Mouse (Mus musculus): Measurements from ENCODE around the gene Gm20696. TPM values are rescaled to one million over a fixed set of nuclear protein-coding genes. Genes with fewer than 3 reads are reported as not detected.

Gene Gm20696
- polyA plus RNA-seq, 1 experiment from 2014 or later: 6.5 TPM

DNA sequence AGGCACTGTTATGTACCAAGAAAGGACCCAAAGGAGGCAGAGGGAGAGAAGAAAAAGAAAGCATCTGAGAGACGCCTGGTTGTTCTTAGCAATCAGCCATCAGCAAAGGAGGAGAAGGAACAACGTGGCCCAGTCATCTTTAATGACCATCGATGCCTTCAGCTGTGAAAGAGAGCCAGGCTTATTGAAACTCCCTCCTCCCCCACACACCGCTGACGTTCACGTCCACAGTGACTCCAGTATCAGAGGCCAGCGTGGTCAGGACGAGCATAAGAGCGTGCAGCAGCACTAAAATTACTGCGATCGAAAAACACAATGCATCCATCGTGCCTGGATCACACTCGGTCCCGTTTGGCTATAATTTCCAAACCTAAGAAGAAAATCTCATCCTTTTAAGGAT, 367.4 kb downstream of the Gm20696 start:
- H3K9ac ChIP-seq: no peak overlapping the region
- ATAC-seq (ENCODE audit: low FRiP score, low read depth): no peak
- no peak overlapping the region for H3K4me2 ChIP-seq (replicated peaks)
- H3K27ac ChIP-seq: no peak overlapping the region
- 0 out of 2 replicates have a peak, but pooled peaks cover 3% of the 10 kb centered on the region for H3K27me3 ChIP-seq
- 81% methylated on average over 14 of the region's 14 CpGs for WGBS
- no peaks in the 10 kb centered on the region for H3K9me3 ChIP-seq
- no peaks in the 10 kb centered on the region for H3K36me3 ChIP-seq
- H3K4me1 ChIP-seq: peaks cover 23% of the 10 kb centered on the region
- H3K4me3 ChIP-seq: no peak overlapping the region

DNA sequence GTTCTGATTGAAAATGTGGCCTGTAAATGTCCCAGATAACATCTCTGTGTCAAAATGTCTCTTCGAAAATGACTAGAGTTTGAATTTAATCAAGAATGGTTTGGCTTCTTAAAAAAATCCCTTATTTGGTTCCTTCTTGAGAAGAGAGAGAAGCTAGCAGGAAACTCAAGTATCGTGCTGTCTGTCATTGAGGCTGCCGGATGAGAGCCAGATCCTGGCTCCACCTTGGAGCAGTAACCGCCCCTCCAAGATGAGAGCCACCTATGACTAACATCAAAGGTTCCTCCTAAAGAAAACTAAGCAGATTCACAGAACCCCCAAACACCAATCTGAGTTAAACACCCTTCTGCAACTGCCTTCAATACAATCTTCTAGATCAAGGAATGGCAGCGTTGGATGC, 369.1 kb downstream of the Gm20696 start:
- Histone ChIP-seq H3K4me2 (replicated peaks) (no peak overlapping the region), H3K9me3 (no peaks in the 10 kb centered on the region), H3K36me3 (no peaks in the 10 kb centered on the region), H3K4me3 (no peak overlapping the region), H3K27ac (no peak overlapping the region), H3K9ac (no peak overlapping the region), H3K4me1 (peaks cover 22% of the 10 kb centered on the region), H3K27me3 (no peaks in the 10 kb centered on the region)
- ATAC-seq (ENCODE audit: low FRiP score, low read depth): no peak
- 76% methylated on average over 5 of the region's 5 CpGs for WGBS

DNA sequence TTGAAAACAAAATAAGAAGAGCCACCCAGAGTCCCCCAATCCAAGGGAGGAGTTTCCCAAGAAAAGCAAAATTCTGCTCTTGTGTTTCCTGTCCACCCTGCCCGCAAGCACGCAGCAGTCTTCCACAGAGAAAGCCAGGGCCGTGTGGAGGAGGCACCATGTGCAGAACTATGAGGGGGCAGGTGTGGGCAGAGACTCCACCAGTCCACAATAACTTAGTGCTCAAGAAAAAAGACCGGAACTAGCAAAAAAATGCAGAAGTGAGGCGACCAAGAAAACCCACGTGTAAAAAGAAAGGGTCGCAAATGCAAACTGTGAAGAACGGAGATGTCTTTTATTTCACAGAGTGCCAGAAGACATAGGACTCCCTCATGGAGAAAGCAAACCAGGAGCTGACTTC, 371.1 kb downstream of the Gm20696 start:
- Histone ChIP-seq H3K9me3 (no peaks in the 10 kb centered on the region), H3K27ac (peak overlapping the region; percentile 22; the same call in 1 of the 2 replicates), H3K9ac (no peak overlapping the region), H3K4me2 (replicated peaks) (no peak overlapping the region), H3K4me1 (peaks cover 12% of the 10 kb centered on the region), H3K4me3 (no peak overlapping the region), H3K36me3 (no peaks in the 10 kb centered on the region), H3K27me3 (no peaks in the 10 kb centered on the region)
- WGBS: 75% methylated on average over 8 of the region's 8 CpGs
- no peak for ATAC-seq (ENCODE audit: low FRiP score, low read depth)

GRCm38 (mm10) chr6:99289220-99289619, 377.4 kb downstream of the Gm20696 start:
- Histone ChIP-seq H3K27ac (no peak overlapping the region), H3K9me3 (no peaks in the 10 kb centered on the region), H3K4me1 (peaks cover 8% of the 10 kb centered on the region; the same call in 1 of the 2 replicates), H3K36me3 (no peaks in the 10 kb centered on the region), H3K9ac (no peak overlapping the region), H3K4me2 (replicated peaks) (no peak overlapping the region), H3K4me3 (no peak overlapping the region), H3K27me3 (no peaks in the 10 kb centered on the region)
- no peak for ATAC-seq (ENCODE audit: low FRiP score, low read depth)
- WGBS: 67% methylated on average over 4 of the region's 4 CpGs

DNA sequence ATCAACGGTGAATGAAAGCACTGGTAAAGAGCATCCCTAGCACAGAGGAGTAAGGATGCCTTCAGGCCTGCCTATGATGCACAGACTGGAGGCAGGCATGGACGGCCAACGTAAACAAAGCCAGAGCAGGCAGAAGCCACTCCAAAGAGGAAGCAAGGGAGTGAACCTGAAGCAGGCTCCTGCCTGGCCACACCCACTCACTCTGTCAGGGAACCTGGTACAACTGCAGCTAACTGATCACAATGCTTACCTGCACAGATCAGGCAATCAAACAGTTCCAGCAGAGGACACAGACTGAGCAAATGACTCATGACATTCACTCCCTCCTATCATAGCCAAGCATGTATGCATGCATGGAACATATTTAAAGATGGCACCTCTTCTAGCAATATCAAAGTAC, 381.6 kb downstream of the Gm20696 start:
- H3K4me2 ChIP-seq (replicated peaks): no peak overlapping the region
- no peaks in the 10 kb centered on the region for H3K36me3 ChIP-seq
- H3K4me3 ChIP-seq: no peak overlapping the region
- no peak overlapping the region for H3K9ac ChIP-seq
- ATAC-seq (ENCODE audit: low FRiP score, low read depth): no peak
- peaks cover 9% of the 10 kb centered on the region; the same call in 1 of the 2 replicates for H3K4me1 ChIP-seq
- WGBS: 58% methylated on average over 3 of the region's 3 CpGs
- no peaks in the 10 kb centered on the region for H3K9me3 ChIP-seq
- H3K27me3 ChIP-seq: no peaks in the 10 kb centered on the region
- no peak overlapping the region for H3K27ac ChIP-seq

DNA sequence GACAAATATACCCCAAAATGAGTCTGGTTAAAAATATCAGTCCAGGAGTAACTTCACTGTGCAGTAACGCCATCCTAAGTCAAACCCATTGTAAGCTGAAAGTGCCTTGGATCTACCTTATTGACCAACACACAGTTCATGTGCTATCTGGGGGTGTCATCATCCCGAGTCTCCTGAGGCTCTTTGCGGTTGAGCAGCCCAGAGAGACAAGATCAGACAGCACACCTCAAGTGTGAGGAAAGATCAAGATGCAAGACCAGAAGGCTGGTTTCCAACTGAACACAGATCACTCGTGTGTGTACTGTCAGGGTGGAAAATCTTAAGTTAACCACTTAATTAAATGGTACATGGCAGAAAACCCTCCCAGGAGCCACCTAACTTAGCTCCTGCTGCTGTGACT, 382.6 kb downstream of the Gm20696 start:
- 75% methylated on average over 4 of the region's 4 CpGs for WGBS
- Histone ChIP-seq H3K36me3 (no peaks in the 10 kb centered on the region), H3K27me3 (no peaks in the 10 kb centered on the region)

DNA sequence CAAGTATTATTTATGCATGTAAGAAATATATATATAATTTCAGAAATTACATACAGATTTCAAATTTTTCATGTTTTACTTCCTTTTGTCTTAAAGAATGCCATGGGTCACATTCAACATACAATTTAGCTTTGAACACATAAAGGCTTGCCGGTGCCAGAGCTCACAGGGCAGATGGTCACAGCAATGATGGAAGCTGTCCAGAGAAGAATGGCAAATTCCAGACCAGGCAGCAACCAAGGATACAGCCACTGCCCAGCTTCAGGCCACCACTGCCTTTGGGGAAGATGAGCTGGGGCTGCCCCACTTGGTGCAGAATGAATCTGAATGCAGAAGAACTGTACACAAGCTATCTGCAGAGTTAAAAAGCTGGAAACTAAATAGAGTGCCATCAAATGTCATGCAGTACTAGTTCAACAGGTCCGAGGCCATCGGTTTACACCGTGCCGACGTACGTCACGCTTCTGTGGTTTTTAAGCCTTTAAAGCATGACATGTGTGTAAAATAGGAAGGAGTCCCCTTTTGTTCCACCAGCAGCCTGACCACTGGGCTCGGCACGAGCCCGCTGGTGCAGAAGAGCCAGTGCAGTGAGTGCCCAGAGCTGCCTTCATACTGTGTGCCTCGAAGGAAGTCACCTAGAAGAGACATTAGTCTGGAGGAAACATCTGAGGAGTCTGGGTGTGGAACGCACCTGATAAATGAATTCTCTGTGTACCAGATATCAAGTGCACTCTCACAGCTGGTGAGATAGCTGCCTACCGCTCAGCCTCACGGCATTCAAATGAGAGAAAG, 383.5 kb downstream of the Gm20696 start:
- Histone ChIP-seq H3K36me3 (no peaks in the 10 kb centered on the region), H3K9ac (no peak overlapping the region), H3K27me3 (no peaks in the 10 kb centered on the region), H3K4me1 (peaks cover 9% of the 10 kb centered on the region; the same call in 1 of the 2 replicates), H3K4me2 (replicated peaks) (no peak overlapping the region), H3K4me3 (no peak overlapping the region), H3K27ac (no peak overlapping the region), H3K9me3 (no peaks in the 10 kb centered on the region)
- WGBS: 86% methylated on average over 15 of the region's 15 CpGs
- ATAC-seq (ENCODE audit: low FRiP score, low read depth): no peak

More for the DNA sequence above, 382.6 kb downstream of the Gm20696 start:
- H3K4me2 ChIP-seq (replicated peaks): no peak overlapping the region
- no peak overlapping the region for H3K9ac ChIP-seq
- H3K27ac ChIP-seq: no peak overlapping the region
- no peak overlapping the region for H3K4me3 ChIP-seq
- H3K4me1 ChIP-seq: peaks cover 9% of the 10 kb centered on the region; the same call in 1 of the 2 replicates
- no peak for ATAC-seq (ENCODE audit: low FRiP score, low read depth)
- H3K9me3 ChIP-seq: no peaks in the 10 kb centered on the region

GRCm38 (mm10) chr6:99281433-99281832, 385.2 kb downstream of the Gm20696 start:
- Histone ChIP-seq H3K4me1 (peaks cover 17% of the 10 kb centered on the region), H3K9me3 (no peaks in the 10 kb centered on the region), H3K27me3 (no peaks in the 10 kb centered on the region), H3K9ac (no peak overlapping the region), H3K27ac (no peak overlapping the region), H3K4me3 (no peak overlapping the region), H3K4me2 (replicated peaks) (no peak overlapping the region), H3K36me3 (no peaks in the 10 kb centered on the region)
- WGBS: 90% methylated on average over 9 of the region's 9 CpGs
- ATAC-seq (ENCODE audit: low FRiP score, low read depth): no peak

DNA sequence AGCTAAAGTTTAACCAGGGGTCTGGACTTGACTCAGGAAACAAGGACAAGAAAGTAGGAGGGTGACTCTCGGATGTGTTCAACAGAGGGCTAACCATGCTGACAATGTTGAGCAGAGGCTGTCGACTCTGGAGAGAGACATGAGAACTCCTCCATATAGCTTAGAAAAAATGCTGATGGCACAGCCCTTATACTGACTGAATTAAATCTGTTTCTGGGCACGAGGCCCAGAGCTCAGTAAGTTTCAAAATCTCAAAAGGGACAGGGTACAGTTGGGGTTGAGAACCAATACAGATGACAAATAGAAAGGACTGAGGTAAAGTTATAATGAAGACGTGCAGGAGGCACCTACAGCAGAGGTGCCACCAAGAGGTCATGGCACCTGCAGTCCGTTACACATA, 386.0 kb downstream of the Gm20696 start:
- 75% methylated on average over 5 of the region's 5 CpGs for WGBS
- H3K4me3 ChIP-seq: no peak overlapping the region
- H3K4me1 ChIP-seq: peaks cover 25% of the 10 kb centered on the region
- H3K27ac ChIP-seq: no peak overlapping the region
- no peaks in the 10 kb centered on the region for H3K27me3 ChIP-seq
- no peaks in the 10 kb centered on the region for H3K9me3 ChIP-seq
- no peaks in the 10 kb centered on the region for H3K36me3 ChIP-seq
- no peak overlapping the region for H3K4me2 ChIP-seq (replicated peaks)
- no peak overlapping the region for H3K9ac ChIP-seq
- no peak for ATAC-seq (ENCODE audit: low FRiP score, low read depth)

DNA sequence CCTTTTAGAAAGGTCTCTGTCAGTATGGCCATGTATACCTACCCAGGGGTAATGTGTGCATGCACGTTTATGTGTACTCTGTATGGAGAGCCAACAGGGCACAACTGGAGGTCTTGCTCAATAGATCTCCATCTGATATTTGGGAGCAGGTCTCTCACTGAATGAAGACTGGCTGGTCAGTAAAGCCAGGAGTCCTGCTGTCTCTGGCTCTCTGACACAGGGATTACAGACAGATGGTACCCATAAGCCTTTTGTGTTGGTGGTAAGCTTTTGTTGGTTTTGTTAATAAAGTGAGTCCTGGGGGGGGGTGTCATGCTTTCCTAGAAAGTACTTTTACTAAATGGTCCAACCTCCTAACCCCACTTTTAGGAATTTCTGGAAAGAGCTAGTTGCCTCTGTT, 389.3 kb downstream of the Gm20696 start:
- WGBS: 82% methylated on average over 1 of the region's 1 CpGs
- Histone ChIP-seq H3K36me3 (no peaks in the 10 kb centered on the region), H3K4me2 (replicated peaks) (no peak overlapping the region), H3K27ac (no peak overlapping the region), H3K27me3 (no peaks in the 10 kb centered on the region), H3K4me3 (no peak overlapping the region), H3K9me3 (no peaks in the 10 kb centered on the region), H3K4me1 (peaks cover 46% of the 10 kb centered on the region), H3K9ac (no peak overlapping the region)
- no peak for ATAC-seq (ENCODE audit: low FRiP score, low read depth)

DNA sequence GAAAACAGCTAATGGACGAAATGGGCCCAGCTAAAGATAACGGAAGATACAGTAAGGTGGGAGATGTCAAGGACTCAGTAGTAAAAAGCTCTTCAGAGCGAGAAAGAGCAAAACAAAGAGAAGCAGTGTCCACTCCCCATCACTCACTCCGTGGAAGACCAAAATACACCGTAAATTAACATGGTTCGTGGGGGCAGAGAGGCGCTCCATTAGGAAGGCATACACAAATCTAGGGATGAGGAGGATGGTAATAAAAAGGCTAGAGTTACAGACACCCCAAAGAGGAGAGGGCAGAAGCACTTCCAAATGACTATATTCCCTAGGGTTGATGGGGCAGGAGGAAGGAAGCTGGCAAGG, 390.3 kb downstream of the Gm20696 start:
- no peak overlapping the region for H3K4me3 ChIP-seq
- 0 out of 2 replicates have a peak overlapping the region, but pooled peaks have one; percentile 42 for H3K4me2 ChIP-seq (replicated peaks)
- H3K9ac ChIP-seq: no peak overlapping the region
- H3K36me3 ChIP-seq: no peaks in the 10 kb centered on the region
- H3K27ac ChIP-seq: peak overlapping the region; percentile 69; the same call in 1 of the 2 replicates
- no peak for ATAC-seq (ENCODE audit: low FRiP score, low read depth)
- 33% methylated on average over 7 of the region's 7 CpGs for WGBS
- H3K27me3 ChIP-seq: no peaks in the 10 kb centered on the region
- H3K4me1 ChIP-seq: peaks cover 56% of the 10 kb centered on the region
- H3K9me3 ChIP-seq: no peaks in the 10 kb centered on the region

DNA sequence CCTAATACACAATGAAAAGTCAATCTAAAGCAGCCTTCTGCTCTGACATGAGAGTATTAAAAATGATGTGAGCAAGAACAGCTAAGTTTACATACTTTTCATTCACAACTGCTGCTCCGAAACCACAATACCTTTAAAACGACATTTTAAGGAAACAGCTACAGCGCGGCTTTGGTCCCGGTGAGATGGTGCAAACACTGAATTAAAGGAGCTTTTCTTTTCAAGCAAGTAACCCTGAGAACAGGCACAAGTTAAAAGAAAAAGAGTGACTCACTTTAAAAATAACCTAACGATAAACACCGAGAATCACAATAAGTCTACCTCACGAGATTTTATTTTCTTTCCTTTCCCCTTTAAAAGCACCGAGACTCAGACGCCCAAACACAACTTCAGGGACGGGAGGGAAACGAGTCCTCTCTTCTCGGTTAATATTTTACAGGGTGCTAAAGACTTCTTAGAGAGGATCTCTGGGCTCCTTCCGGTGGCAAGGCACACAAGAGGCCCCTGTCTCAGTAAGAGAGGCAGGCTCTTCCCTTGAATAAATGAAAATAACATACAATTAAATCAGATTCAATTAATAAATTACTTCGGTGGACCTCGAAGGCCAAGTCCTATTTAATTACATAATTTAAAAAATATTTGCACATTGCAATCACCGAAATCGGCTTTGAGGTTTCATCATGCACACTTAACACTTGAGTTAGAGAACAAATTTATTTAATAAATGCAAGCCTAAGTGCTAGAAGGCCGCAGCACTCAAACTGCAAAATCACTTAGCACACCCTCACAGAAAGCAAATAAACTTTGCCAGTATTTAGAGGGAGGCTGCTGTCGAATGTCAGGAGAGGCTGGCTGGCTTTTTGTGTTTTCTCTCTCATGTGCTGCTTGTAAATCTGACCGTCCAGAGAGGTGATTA, 391.0 kb downstream of the Gm20696 start:
- Histone ChIP-seq H3K4me1 (peaks cover 62% of the 10 kb centered on the region), H3K9me3 (no peaks in the 10 kb centered on the region), H3K4me2 (replicated peaks) (peak overlapping the region; percentile 42), H3K9ac (peak overlapping the region; percentile 35; the same call in 1 of the 2 replicates), H3K27me3 (no peaks in the 10 kb centered on the region), H3K27ac (peak overlapping the region; percentile 69), H3K4me3 (no peak overlapping the region), H3K36me3 (no peaks in the 10 kb centered on the region)
- 25% methylated on average over 21 of the region's 21 CpGs for WGBS
- no peak for ATAC-seq (ENCODE audit: low FRiP score, low read depth)
